In genomic region chr4:122958491-122959031, GRCm38 (mm10) we compare ENCODE assay signal across 8 mouse cellular contexts. TPM values are rescaled to one million over a fixed set of nuclear protein-coding genes. Genes with fewer than 3 reads are reported as not detected.
A peak's percentile ranks its signal among the peaks of the same experiment; 100 is the strongest.
DNase-seq lines count a peak whose midpoint lies in the region; ATAC-seq and TF ChIP-seq lines count a peak whose summit lies in the region.

No protein-coding gene starts in this region.

- H3K36me3 ChIP-seq in forebrain, embryonic 14.5 days (ENCODE audit: control insufficient read depth, insufficient read depth, low read length) = peaks cover 8% of the 10 kb centered on the region; the same call in 1 of the 2 replicates
- H3K36me3 ChIP-seq in hindbrain, postnatal 0 days (ENCODE audit: insufficient read depth, low read length) = no peaks in the 10 kb centered on the region
- H3K36me3 ChIP-seq in midbrain, embryonic 15.5 days (replicated peaks) = no peaks in the 10 kb centered on the region
- no peaks in the 10 kb centered on the region for H3K36me3 ChIP-seq in heart, embryonic 10.5 days

- no peak overlapping the region for H3K9ac ChIP-seq in forebrain, embryonic 14.5 days (ENCODE audit: low read length)
- H3K9ac ChIP-seq in hindbrain, postnatal 0 days (replicated peaks; ENCODE audit: low read length) = no peak overlapping the region
- H3K9ac ChIP-seq in midbrain, embryonic 15.5 days = no peak overlapping the region; the same call in 1 of the 2 replicates

- H3K27ac ChIP-seq in gastrocnemius, adult 2 months = no peak overlapping the region
- peak overlapping the region; percentile 44 for H3K27ac ChIP-seq in forebrain, embryonic 14.5 days (ENCODE audit: low read depth, low read length)
- H3K27ac ChIP-seq in hindbrain, postnatal 0 days = peak overlapping the region; percentile 70
- peak overlapping the region; percentile 31 for H3K27ac ChIP-seq in midbrain, embryonic 15.5 days
- H3K27ac ChIP-seq in heart, embryonic 10.5 days = no peak overlapping the region

- no peak for ATAC-seq in forebrain, embryonic 14.5 days
- ATAC-seq in hindbrain, postnatal 0 days = peak; percentile 64
- ATAC-seq in midbrain, embryonic 15.5 days (replicated peaks) = no peak
- no peak for ATAC-seq in megakaryocyte progenitor cell, adult 5-6 weeks (replicated peaks; ENCODE audit: poor library complexity)

- peak; percentile 33 for DNase-seq in gastrocnemius, adult 2 months
- DNase-seq in gastrocnemius, postnatal 14 days = no peak
- DNase-seq in forebrain, embryonic 14.5 days (ENCODE audit: low spot score) = peak; percentile 58
- DNase-seq in hindbrain, postnatal 0 days (ENCODE audit: low spot score) = peak; percentile 67
- DNase-seq in B cell, adult 2 months = no peak
- no peak for DNase-seq in heart, embryonic 10.5 days (ENCODE audit: low spot score)

- WGBS in forebrain, embryonic 14.5 days = 60% methylated on average over 6 of the region's 6 CpGs
- WGBS in hindbrain, postnatal 0 days = 49% methylated on average over 6 of the region's 6 CpGs
- WGBS in midbrain, embryonic 15.5 days = 77% methylated on average over 6 of the region's 6 CpGs
- WGBS in heart, embryonic 10.5 days = 81% methylated on average over 6 of the region's 6 CpGs

- intact Hi-C loops in gastrocnemius, adult 2 months (cut with DNase I) = no loop called here
- intact Hi-C loops in gastrocnemius, postnatal 14 days (cut with DNase I; ENCODE audit: low total_unique reads) = no loop called here

- peak overlapping the region; percentile 99 for H3K4me2 ChIP-seq in forebrain, embryonic 14.5 days (ENCODE audit: low read length)
- peak overlapping the region; percentile 87 for H3K4me2 ChIP-seq in hindbrain, postnatal 0 days (ENCODE audit: low read depth, low read length)
- peak overlapping the region; percentile 100 for H3K4me2 ChIP-seq in midbrain, embryonic 15.5 days

- H3K4me3 ChIP-seq in gastrocnemius, adult 2 months = no peak overlapping the region
- peak overlapping the region; percentile 62; the same call in 1 of the 2 replicates for H3K4me3 ChIP-seq in forebrain, embryonic 14.5 days (ENCODE audit: low read depth, low read length)
- H3K4me3 ChIP-seq in hindbrain, postnatal 0 days (ENCODE audit: low read length) = no peak overlapping the region
- H3K4me3 ChIP-seq in midbrain, embryonic 15.5 days = no peak overlapping the region; the same call in 1 of the 2 replicates
- no peak overlapping the region for H3K4me3 ChIP-seq in heart, embryonic 10.5 days

- H3K9me3 ChIP-seq in forebrain, embryonic 14.5 days (replicated peaks; ENCODE audit: control insufficient read depth, low read length) = no peaks in the 10 kb centered on the region
- H3K9me3 ChIP-seq in hindbrain, postnatal 0 days (ENCODE audit: low read length) = no peaks in the 10 kb centered on the region
- H3K9me3 ChIP-seq in midbrain, embryonic 15.5 days = no peaks in the 10 kb centered on the region
- no peaks in the 10 kb centered on the region for H3K9me3 ChIP-seq in heart, embryonic 10.5 days

- TF ChIP-seq CTCF in gastrocnemius, adult 2 months (IDR thresholded peaks at IDR 0.05) = no peak
- no peak for TF ChIP-seq CTCF in hindbrain, postnatal 0 days (IDR thresholded peaks at IDR 0.05; ENCODE audit: low read depth)

- 0 out of 2 replicates have a peak, but pooled peaks cover 3% of the 10 kb centered on the region for H3K27me3 ChIP-seq in forebrain, embryonic 14.5 days (replicated peaks; ENCODE audit: control insufficient read depth, insufficient read depth, low read length)
- no peaks in the 10 kb centered on the region for H3K27me3 ChIP-seq in hindbrain, postnatal 0 days (ENCODE audit: insufficient read depth, low read length)
- peaks cover 5% of the 10 kb centered on the region for H3K27me3 ChIP-seq in midbrain, embryonic 15.5 days (replicated peaks)
- peaks cover 72% of the 10 kb centered on the region for H3K27me3 ChIP-seq in heart, embryonic 10.5 days (ENCODE audit: insufficient read depth, poor library complexity, severe bottlenecking)

- peaks cover 47% of the 10 kb centered on the region for H3K4me1 ChIP-seq in forebrain, embryonic 14.5 days (ENCODE audit: control insufficient read depth, insufficient read depth, low read length)
- H3K4me1 ChIP-seq in hindbrain, postnatal 0 days (ENCODE audit: insufficient read depth, low read length) = peaks cover 28% of the 10 kb centered on the region
- peaks cover 43% of the 10 kb centered on the region for H3K4me1 ChIP-seq in midbrain, embryonic 15.5 days
- H3K4me1 ChIP-seq in heart, embryonic 10.5 days = peaks cover 40% of the 10 kb centered on the region

RNA-seq across cellular contexts. Expression of gene Mfsd2a, which starts 2.4 kb away (rescaled TPM):
- total RNA-seq in gastrocnemius, adult 2 months (2021) = under 1 TPM in 1 of 2 experiments, not detected in 1; 0.10 TPM
- total RNA-seq in gastrocnemius, postnatal 14 days (2021) = under 1 TPM; 0.24 to 0.68 TPM
- 31.3 and 36.8 TPM in 2 replicates for polyA plus RNA-seq in forebrain, embryonic 14.5 days (2014; fragmentation: Nextera tagmentation; extraction: Ambion mirVana)
- total RNA-seq in hindbrain, postnatal 0 days (2014; rRNA removed) = 63.6 and 68.0 TPM in 2 replicates
- polyA plus RNA-seq in hindbrain, postnatal 0 days (2015; fragmentation: Nextera tagmentation; extraction: Ambion mirVana) = 34.9 and 42.6 TPM in 2 replicates
- 33.4 and 36.0 TPM in 2 replicates for polyA plus RNA-seq in midbrain, embryonic 15.5 days (2015; fragmentation: Nextera tagmentation; extraction: Ambion mirVana)
- total RNA-seq in megakaryocyte progenitor cell, adult 5-6 weeks (2015) = 0.10 and 0.22 TPM in 2 replicates
- total RNA-seq in megakaryocyte progenitor cell, adult 5-6 weeks (2017) = 0.20 TPM in 1 of 2 replicates, not detected in the other
- polyA plus RNA-seq in heart, embryonic 10.5 days (2016; fragmentation: Nextera tagmentation; extraction: Ambion mirVana) = 1.6 and 2.0 TPM in 2 replicates

RNA-seq across cellular contexts. Expression of gene Mycl, which starts 36.9 kb away (rescaled TPM):
- under 1 TPM; 0.13 to 0.42 TPM for total RNA-seq in gastrocnemius, adult 2 months (2021)
- total RNA-seq in gastrocnemius, postnatal 14 days (2021) = 1 to 10 TPM; 2.2 to 2.3 TPM
- polyA plus RNA-seq in forebrain, embryonic 14.5 days (2014; fragmentation: Nextera tagmentation; extraction: Ambion mirVana) = 70.5 and 77.4 TPM in 2 replicates
- total RNA-seq in hindbrain, postnatal 0 days (2014; rRNA removed) = 67.5 and 79.4 TPM in 2 replicates
- polyA plus RNA-seq in hindbrain, postnatal 0 days (2015; fragmentation: Nextera tagmentation; extraction: Ambion mirVana) = 34.3 and 34.8 TPM in 2 replicates
- polyA plus RNA-seq in midbrain, embryonic 15.5 days (2015; fragmentation: Nextera tagmentation; extraction: Ambion mirVana) = 83.1 and 86.7 TPM in 2 replicates
- total RNA-seq in megakaryocyte progenitor cell, adult 5-6 weeks (2015) = 0.12 and 0.54 TPM in 2 replicates
- 0.54 and 2.0 TPM in 2 replicates for total RNA-seq in megakaryocyte progenitor cell, adult 5-6 weeks (2017)
- 2.5 and 8.6 TPM in 2 replicates for polyA plus RNA-seq in heart, embryonic 10.5 days (2016; fragmentation: Nextera tagmentation; extraction: Ambion mirVana)

RNA-seq across cellular contexts. Expression of gene Trit1, which starts 57.8 kb away (rescaled TPM):
- total RNA-seq in gastrocnemius, adult 2 months (2021) = 1 to 10 TPM; 6.0 to 7.2 TPM
- 10 to 100 TPM in 1 of 2 experiments, 1 to 10 TPM in 1; 8.3 to 12.2 TPM for total RNA-seq in gastrocnemius, postnatal 14 days (2021)
- polyA plus RNA-seq in forebrain, embryonic 14.5 days (2014; fragmentation: Nextera tagmentation; extraction: Ambion mirVana) = 29.4 and 32.7 TPM in 2 replicates
- total RNA-seq in hindbrain, postnatal 0 days (2014; rRNA removed) = 11.1 and 18.5 TPM in 2 replicates
- polyA plus RNA-seq in hindbrain, postnatal 0 days (2015; fragmentation: Nextera tagmentation; extraction: Ambion mirVana) = 17.0 and 18.3 TPM in 2 replicates
- 25.3 and 25.8 TPM in 2 replicates for polyA plus RNA-seq in midbrain, embryonic 15.5 days (2015; fragmentation: Nextera tagmentation; extraction: Ambion mirVana)
- total RNA-seq in megakaryocyte progenitor cell, adult 5-6 weeks (2015) = 11.3 and 14.5 TPM in 2 replicates
- 19.3 and 26.1 TPM in 2 replicates for total RNA-seq in megakaryocyte progenitor cell, adult 5-6 weeks (2017)
- 15.0 and 18.3 TPM in 2 replicates for polyA plus RNA-seq in heart, embryonic 10.5 days (2016; fragmentation: Nextera tagmentation; extraction: Ambion mirVana)

Comparison
In these comparisons a context has a peak if more than half of its experiments do, and no peak if none do; other contexts are left out.
1. DNase-seq: peak in gastrocnemius, adult 2 months (single experiment), forebrain, embryonic 14.5 days (single experiment) and hindbrain, postnatal 0 days (single experiment); none in gastrocnemius, postnatal 14 days (single experiment), B cell, adult 2 months (0 of 2) and heart, embryonic 10.5 days (single experiment).
2. H3K27ac ChIP-seq: peak in forebrain, embryonic 14.5 days (single experiment), hindbrain, postnatal 0 days (single experiment) and midbrain, embryonic 15.5 days (single experiment); none in gastrocnemius, adult 2 months (single experiment) and heart, embryonic 10.5 days (single experiment).
3. RNA of gene Mfsd2a, which starts 2.4 kb away (total RNA-seq): 63.6 to 68.0 TPM in hindbrain, postnatal 0 days; 0.24 to 0.68 TPM in gastrocnemius, postnatal 14 days, 0.10 TPM in gastrocnemius, adult 2 months and 0.10 to 0.22 TPM in megakaryocyte progenitor cell, adult 5-6 weeks; every median in the first group is over 10 times any median in the second.
4. RNA of gene Mycl, which starts 36.9 kb away (total RNA-seq): 67.5 to 79.4 TPM in hindbrain, postnatal 0 days; 2.2 to 2.3 TPM in gastrocnemius, postnatal 14 days, 0.12 to 2.0 TPM in megakaryocyte progenitor cell, adult 5-6 weeks and 0.13 to 0.42 TPM in gastrocnemius, adult 2 months; every median in the first group is over 10 times any median in the second.
5. Peak in every context shown above with its lines, with median percentiles within 50 percentile points of each other: H3K4me2 ChIP-seq.